Mouse (Mus musculus) CH12.LX (cell line): ENCODE results near the gene Tmpo. TPM values are rescaled to one million over a fixed set of nuclear protein-coding genes. Genes with fewer than 3 reads are reported as not detected.

Experiments used
- DNase-seq: peaks from one replicate; pipeline ENCODE4 v3.0.0-alpha.2; 2013; ENCODE audit errors: extremely low read depth
- H3K27ac ChIP-seq: 2 replicates; pipeline ENCODE4 v1.5.1; 2012; ENCODE audit warnings: low read depth, mild to moderate bottlenecking, control low read depth, moderate library complexity; ENCODE audit not compliant: insufficient read depth
- H3K27me3 ChIP-seq: replicated peaks from 2 replicates; pipeline ENCODE3; 2012; ENCODE audit warnings: inconsistent platforms
- H3K36me3 ChIP-seq, 2 experiments: replicated peaks in 1 of 2; 2 replicates each; pipeline versions ENCODE3 to v1.6.1; 2012; ENCODE audit warnings: inconsistent platforms in 1 of 2, low read length in 1 of 2, mild to moderate bottlenecking in 1 of 2, mixed read lengths in 1 of 2, moderate library complexity in 1 of 2; ENCODE audit not compliant: control insufficient read depth in 1 of 2, insufficient read depth in 1 of 2
- H3K4me1 ChIP-seq, 2 experiments: 2 replicates each; pipeline ENCODE4 v1.6.1; 2012; ENCODE audit warnings: inconsistent platforms in 1 of 2, moderate library complexity in 1 of 2; ENCODE audit not compliant: insufficient read depth in 2 of 2, control insufficient read depth in 1 of 2
- H3K4me2 ChIP-seq: 2 replicates; pipeline ENCODE4 v1.6.1; 2012; ENCODE audit warnings: low read depth, mild to moderate bottlenecking, control low read depth; ENCODE audit not compliant: poor library complexity, insufficient read depth, severe bottlenecking
- H3K4me3 ChIP-seq, 3 experiments: fragments of 150-350 bp in 1 of 3; sonication (generic) in 1 of 3; replicated peaks in 1 of 3; 2 replicates each; pipeline versions ENCODE3 to v1.5.1; 2011 to 2012; ENCODE audit warnings: low read depth in 2 of 3, low read length in 2 of 3, mild to moderate bottlenecking in 2 of 3, moderate library complexity in 2 of 3, control low read depth in 1 of 3, improper control_type of control experiment in 1 of 3, inconsistent platforms in 1 of 3, mixed read lengths in 1 of 3; ENCODE audit not compliant: poor library complexity in 1 of 3
- H3K79me2 ChIP-seq: replicated peaks from 2 replicates; pipeline ENCODE4 v1.6.1; 2012; ENCODE audit warnings: mild to moderate bottlenecking, moderate library complexity; ENCODE audit not compliant: control insufficient read depth, poor library complexity, insufficient read depth, severe bottlenecking; ENCODE audit errors: extremely low read depth
- H3K9ac ChIP-seq: 2 replicates; pipeline ENCODE4 v1.6.1; 2012; ENCODE audit warnings: low read depth, mild to moderate bottlenecking, control low read depth, moderate library complexity; ENCODE audit not compliant: insufficient read depth
- H3K9me3 ChIP-seq: replicated peaks from 2 replicates; pipeline ENCODE3; 2012; ENCODE audit warnings: low read length, inconsistent platforms, mixed read lengths
- BHLHE40 ChIP-seq: IDR thresholded peaks from 2 replicates; pipeline ENCODE4 v1.6.1; 2011; ENCODE audit warnings: mild to moderate bottlenecking, low read depth, low read length, improper control_type of control experiment
- CHD1 ChIP-seq: IDR thresholded peaks from 2 replicates; pipeline ENCODE4 v1.6.1; 2012; ENCODE audit warnings: low read depth, low read length, improper control_type of control experiment, inconsistent platforms
- CHD2 ChIP-seq: IDR thresholded peaks from 2 replicates; pipeline ENCODE4 v1.6.1; 2011; ENCODE audit warnings: low read length, improper control_type of control experiment
- CTCF ChIP-seq, 2 experiments: IDR thresholded peaks in 1 of 2; conservative IDR thresholded peaks in 1 of 2; 2 replicates each; pipeline ENCODE4 v1.5.1; 2011 to 2012; ENCODE audit warnings: low read depth in 2 of 2, low read length in 2 of 2, improper control_type of control experiment in 1 of 2, inconsistent platforms in 1 of 2, mild to moderate bottlenecking in 1 of 2, moderate library complexity in 1 of 2
- E2F4 ChIP-seq: IDR thresholded peaks from 2 replicates; pipeline ENCODE4 v1.6.1; 2011; ENCODE audit warnings: low read depth, low read length, improper control_type of control experiment; ENCODE audit not compliant: insufficient replicate concordance
- ELF1 ChIP-seq: IDR thresholded peaks from 2 replicates; pipeline ENCODE4 v1.6.1; 2014; ENCODE audit warnings: low read depth, mild to moderate bottlenecking, inconsistent platforms, low read length, improper control_type of control experiment
- EP300 ChIP-seq: IDR thresholded peaks from 2 replicates; pipeline ENCODE4 v1.6.1; 2011; ENCODE audit warnings: low read length, improper control_type of control experiment
- ETS1 ChIP-seq: conservative IDR thresholded peaks from 2 replicates; pipeline ENCODE4 v1.6.1; 2012; ENCODE audit warnings: low read depth, mild to moderate bottlenecking, inconsistent platforms, low read length, improper control_type of control experiment, moderate library complexity
- GABPA ChIP-seq: IDR thresholded peaks from 2 replicates; pipeline ENCODE4 v1.6.1; 2012; ENCODE audit warnings: low read depth, low read length, improper control_type of control experiment, inconsistent platforms; ENCODE audit not compliant: insufficient replicate concordance
- HCFC1 ChIP-seq: IDR thresholded peaks from 2 replicates; pipeline ENCODE4 v1.6.1; 2012; ENCODE audit warnings: low read depth, mild to moderate bottlenecking, inconsistent platforms, low read length, improper control_type of control experiment
- IRF4 ChIP-seq: IDR thresholded peaks from 2 replicates; pipeline ENCODE4 v1.6.1; 2014; ENCODE audit warnings: low read depth, mild to moderate bottlenecking, inconsistent platforms, low read length, improper control_type of control experiment
- JUN ChIP-seq: IDR thresholded peaks from 2 replicates; pipeline ENCODE4 v1.6.1; 2011; ENCODE audit warnings: low read depth, mild to moderate bottlenecking, low read length, improper control_type of control experiment, moderate library complexity; ENCODE audit not compliant: insufficient read depth
- JUND ChIP-seq: conservative IDR thresholded peaks from 2 replicates; pipeline ENCODE4 v1.6.1; 2011; ENCODE audit warnings: low read depth, low read length, improper control_type of control experiment
- KAT2A ChIP-seq: IDR thresholded peaks from 2 replicates; pipeline ENCODE4 v1.6.1; 2012; ENCODE audit warnings: low read length, improper control_type of control experiment, inconsistent platforms; ENCODE audit not compliant: insufficient replicate concordance
- MAFK ChIP-seq: IDR thresholded peaks from 2 replicates; pipeline ENCODE4 v1.6.1; 2011; ENCODE audit warnings: low read length, improper control_type of control experiment; ENCODE audit not compliant: insufficient replicate concordance
- MAX ChIP-seq: IDR thresholded peaks from 2 replicates; pipeline ENCODE4 v1.6.1; 2011; ENCODE audit warnings: low read length, improper control_type of control experiment
- MAZ ChIP-seq: IDR thresholded peaks from 2 replicates; pipeline ENCODE4 v1.6.1; 2012; ENCODE audit warnings: low read depth, mild to moderate bottlenecking, inconsistent platforms, low read length, improper control_type of control experiment, moderate library complexity
- MEF2A ChIP-seq: IDR thresholded peaks from 2 replicates; pipeline ENCODE4 v1.6.1; 2014; ENCODE audit warnings: low read depth, mild to moderate bottlenecking, inconsistent platforms, low read length, improper control_type of control experiment, borderline replicate concordance
- MXI1 ChIP-seq: IDR thresholded peaks from 2 replicates; pipeline ENCODE4 v1.6.1; 2011; ENCODE audit warnings: mild to moderate bottlenecking, low read depth, low read length, improper control_type of control experiment
- MYC ChIP-seq: IDR thresholded peaks from 2 replicates; pipeline ENCODE4 v1.6.1; 2011; ENCODE audit warnings: low read depth, mild to moderate bottlenecking, improper control_type of control experiment, low read length
- NELFE ChIP-seq: IDR thresholded peaks from 2 replicates; pipeline ENCODE4 v1.6.1; 2011; ENCODE audit warnings: low read depth, low read length, improper control_type of control experiment
- NRF1 ChIP-seq: IDR thresholded peaks from 2 replicates; pipeline ENCODE4 v1.6.1; 2014; ENCODE audit warnings: low read depth, mild to moderate bottlenecking, inconsistent platforms, low read length, improper control_type of control experiment, moderate library complexity
- PAX5 ChIP-seq: IDR thresholded peaks from 2 replicates; pipeline ENCODE4 v1.6.1; 2012; ENCODE audit warnings: low read length, inconsistent platforms, mixed read lengths
- POLR2A ChIP-seq: IDR thresholded peaks from 2 replicates; pipeline ENCODE4 v1.6.1; 2011; ENCODE audit warnings: low read depth, mild to moderate bottlenecking, improper control_type of control experiment, low read length
- POLR2AphosphoS2 ChIP-seq: IDR thresholded peaks from 2 replicates; pipeline ENCODE4 v1.6.1; 2011; ENCODE audit warnings: low read depth, low read length, improper control_type of control experiment
- RAD21 ChIP-seq: IDR thresholded peaks from 2 replicates; pipeline ENCODE4 v1.6.1; 2011; ENCODE audit warnings: low read depth, mild to moderate bottlenecking, low read length, improper control_type of control experiment, moderate library complexity
- RCOR1 ChIP-seq: conservative IDR thresholded peaks from 2 replicates; pipeline ENCODE4 v1.6.1; 2012; ENCODE audit warnings: low read depth, mild to moderate bottlenecking, inconsistent platforms, low read length, improper control_type of control experiment
- SIN3A ChIP-seq: IDR thresholded peaks from 2 replicates; pipeline ENCODE4 v1.6.1; 2012; ENCODE audit warnings: low read length, improper control_type of control experiment, inconsistent platforms
- SMC3 ChIP-seq: IDR thresholded peaks from 2 replicates; pipeline ENCODE4 v1.6.1; 2011; ENCODE audit warnings: low read depth, low read length, improper control_type of control experiment
- TBP ChIP-seq: conservative IDR thresholded peaks from 2 replicates; pipeline ENCODE4 v1.6.1; 2011; ENCODE audit warnings: low read depth, low read length, improper control_type of control experiment
- TCF12 ChIP-seq: IDR thresholded peaks from 2 replicates; pipeline ENCODE4 v1.6.1; 2014; ENCODE audit warnings: low read depth, mild to moderate bottlenecking, inconsistent platforms, low read length, improper control_type of control experiment
- UBTF ChIP-seq: IDR thresholded peaks from 2 replicates; pipeline ENCODE4 v1.6.1; 2012; ENCODE audit warnings: low read depth, mild to moderate bottlenecking, inconsistent platforms, low read length, improper control_type of control experiment, moderate library complexity
- USF1 ChIP-seq: IDR thresholded peaks from 2 replicates; pipeline ENCODE4 v1.6.1; 2014; ENCODE audit warnings: low read depth, mild to moderate bottlenecking, inconsistent platforms, low read length, improper control_type of control experiment
- USF2 ChIP-seq: conservative IDR thresholded peaks from 2 replicates; pipeline ENCODE4 v1.6.1; 2011; ENCODE audit warnings: low read depth, low read length, improper control_type of control experiment
- ZC3H11A ChIP-seq: IDR thresholded peaks from 2 replicates; pipeline ENCODE4 v1.6.1; 2012; ENCODE audit warnings: low read depth, mild to moderate bottlenecking, inconsistent platforms, low read length, improper control_type of control experiment
- ZKSCAN1 ChIP-seq: IDR thresholded peaks from 2 replicates; pipeline ENCODE4 v1.6.1; 2012; ENCODE audit warnings: low read depth, inconsistent platforms, low read length, improper control_type of control experiment, borderline replicate concordance
- ZMIZ1 ChIP-seq: IDR thresholded peaks from 2 replicates; pipeline ENCODE4 v1.6.1; 2012; ENCODE audit warnings: low read depth, mild to moderate bottlenecking, inconsistent platforms, low read length, improper control_type of control experiment
- ZNF384 ChIP-seq: IDR thresholded peaks from 2 replicates; pipeline ENCODE4 v1.6.1; 2012; ENCODE audit warnings: low read depth, low read length, improper control_type of control experiment, inconsistent platforms
- dilution Hi-C: fragments of 300-500 bp; cut with MboI; formaldehyde crosslinking; loops from 2 replicates; pipeline ENCODE4 v1.14.3; 2020; ENCODE audit warnings: low sequenced_read_pairs; ENCODE audit not compliant: extremely low pct_unique_long_range_greater_than_20kb, extremely low pct_ligation_motif_present
- in situ Hi-C: fragments of 300-500 bp; cut with MboI; formaldehyde crosslinking; loops from 3 replicates; pipeline ENCODE4 v1.14.3; 2019; ENCODE audit warnings: low sequenced_read_pairs, low pct_ligation_motif_present, low pct_unique_long_range_greater_than_20kb, mixed read lengths
- polyA plus RNA-seq: library from polyadenylated mRNA; unstranded; fragments of >175 nt; gene quantifications from 2 replicates; pipeline ENCODE4 v1.2.1, GENCODE M21; 2012; ENCODE audit warnings: low read depth; ENCODE audit not compliant: insufficient read length
- total RNA-seq, 2 experiments: library from RNA; depleted of rRNA; stranded (reverse); fragments of 300-350 nt in 1 of 2; fragments of >200 nt in 1 of 2; gene quantifications; 2 replicates each; pipeline ENCODE4 v1.2.3; 2012 to 2014

The Tmpo gene
- total and polyA plus RNA-seq, 3 experiments, result 163 to 467 (median 198) TPM

DNA sequence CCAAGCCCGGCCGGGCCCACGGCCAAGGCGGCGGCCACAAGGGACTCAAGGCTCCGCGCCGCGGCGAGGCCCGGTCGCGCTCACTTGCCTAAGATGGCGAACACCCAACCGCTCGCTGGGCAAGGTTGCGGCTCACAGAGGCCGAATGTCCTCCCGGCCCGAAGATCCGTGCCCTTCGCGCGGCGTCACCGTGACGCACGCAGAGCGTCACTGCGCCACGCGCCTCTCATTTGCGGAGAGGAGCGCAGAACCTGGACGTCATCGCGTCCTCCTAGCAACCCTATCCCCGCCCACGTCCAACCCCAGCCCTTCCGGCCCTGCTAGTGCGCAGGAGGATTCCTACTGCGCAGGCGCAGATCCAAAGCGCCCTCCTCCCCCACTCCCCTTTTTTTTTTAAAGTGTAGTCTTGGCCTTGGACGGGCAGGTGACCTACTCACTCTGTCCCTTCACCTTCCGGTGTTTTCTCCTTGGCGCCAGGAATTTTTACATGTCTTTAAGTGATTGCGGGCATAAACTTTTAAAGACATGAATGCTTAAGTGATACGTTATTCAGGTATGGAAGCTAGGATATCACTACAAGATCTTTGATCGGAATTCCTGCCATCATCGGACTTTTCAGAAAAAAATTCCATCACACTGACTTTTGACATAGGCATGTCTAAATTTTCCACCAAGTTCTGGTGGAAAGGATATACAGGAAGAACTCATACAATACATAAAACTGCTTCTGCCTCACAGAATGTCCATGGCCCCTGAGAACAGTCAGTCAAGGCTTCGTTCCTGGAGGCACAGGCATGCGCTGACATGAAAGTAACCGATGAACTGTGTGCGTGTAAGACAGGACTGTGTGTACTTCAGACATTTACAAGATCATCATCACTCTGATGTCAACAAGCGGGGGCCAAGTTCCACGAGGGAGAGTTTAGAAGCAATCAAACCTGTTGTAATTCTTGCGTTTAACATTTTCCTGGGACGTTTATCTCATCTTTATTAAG is 57.0 kb downstream of the Tmpo start, which contains the start of gene Slc25a3:
Gene Slc25a3 (minus strand): TSS at position 232 of the 995 bp plus-strand sequence.
- Histone ChIP-seq H3K4me1 (peaks cover 9 to 33% of the 10 kb centered on the region in 2 experiments; a peak in 3 of 4 replicates), H3K9ac (peak within 1 kb of the TSS; percentile 71), H3K36me3 (peaks cover 22 to 29% of the 10 kb centered on the region in 2 experiments), H3K4me2 (peak within 1 kb of the TSS; percentile 64), H3K27ac (peak within 1 kb of the TSS; percentile 47), H3K27me3 (no peaks in the 10 kb centered on the region), H3K9me3 (no peaks in the 10 kb centered on the region), H3K79me2 (peaks cover 31% of the 10 kb centered on the region), H3K4me3 (peak within 1 kb of the TSS; percentile 81 to 99 (median 88))
- in situ Hi-C loops, result no loop called here
- DNase-seq, result peak; percentile 98
- dilution Hi-C loops, result no loop called here
- TF ChIP-seq MXI1 (peak; percentile 91), MYC (0 out of 2 replicates have a peak, but pooled peaks have one; percentile 24), NRF1 (peak; percentile 93), CTCF (conservative IDR thresholded peaks at IDR 0.05 in 1 of 2, IDR thresholded peaks at IDR 0.05 in 1 of 2; ENCODE audit: low read depth in 2 of 2, low read length in 2 of 2) (no peak), SMC3 (no peak), E2F4 (no peak), MAZ (no peak), POLR2AphosphoS2 (peak; percentile 59; the same call in 1 of the 2 replicates), HCFC1 (peak; percentile 78), ELF1 (peak; percentile 84), ZC3H11A (no peak), KAT2A (0 out of 2 replicates have a peak, but pooled peaks have one; percentile 39), MAX (no peak), POLR2A (peak; percentile 99), SIN3A (peak; percentile 40), UBTF (no peak; the same call in 1 of the 2 replicates), TCF12 (peak; percentile 91), JUND (no peak), TBP (peak; percentile 82), JUN (no peak), CHD2 (peak; percentile 75; the same call in 1 of the 2 replicates), MEF2A (no peak), CHD1 (no peak), PAX5 (no peak), GABPA (peak; percentile 88), RAD21 (no peak), RCOR1 (no peak), ZMIZ1 (peak; percentile 95), ZKSCAN1 (no peak), ZNF384 (peak; percentile 98), USF1 (no peak), USF2 (no peak), IRF4 (0 out of 2 replicates have a peak, but pooled peaks have one; percentile 6), ETS1 (no peak), MAFK (no peak), BHLHE40 (peak; percentile 81), NELFE (peak; percentile 99), EP300 (no peak)
